Comparison of ENCODE assay signal across 32 mouse cellular contexts in the genomic region with DNA sequence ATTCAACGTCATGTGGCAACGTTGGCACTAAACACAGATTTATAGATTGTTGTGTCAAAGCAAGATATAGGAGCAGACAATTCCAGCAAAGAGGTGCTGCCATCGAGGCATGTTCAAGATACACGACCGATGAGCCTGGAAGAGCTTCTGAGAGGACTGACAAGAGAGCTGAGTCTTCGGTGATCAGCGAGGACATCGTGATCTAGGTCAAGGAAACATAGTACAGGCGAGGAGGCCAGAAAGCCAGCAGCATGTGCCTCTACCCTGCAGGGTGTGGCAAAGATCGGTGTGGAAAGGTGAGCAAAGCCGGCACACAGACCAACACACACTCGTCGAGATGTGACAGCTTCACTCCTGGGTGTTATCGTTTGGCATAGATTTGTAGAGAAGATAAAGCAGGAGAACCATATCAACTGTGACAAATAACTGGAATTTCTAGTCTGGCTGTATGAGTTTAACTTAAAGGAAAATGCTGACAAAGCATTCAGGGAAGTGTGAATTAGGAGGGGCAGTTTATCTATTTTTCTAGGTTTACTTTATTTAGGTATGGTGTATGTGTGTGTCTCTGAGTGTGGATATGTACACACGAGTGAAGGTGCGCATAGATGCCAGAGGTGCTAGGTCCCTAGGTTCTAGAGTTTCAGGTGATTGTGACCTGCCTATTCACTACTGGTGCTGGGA. TPM values are rescaled to one million over a fixed set of nuclear protein-coding genes. Genes with fewer than 3 reads are reported as not detected.
A peak's percentile ranks its signal among the peaks of the same experiment; 100 is the strongest.
DNase-seq lines count a peak whose midpoint lies in the region; ATAC-seq and TF ChIP-seq lines count a peak whose summit lies in the region.
"Had no signal": no experiment of that assay in that cellular context is flagged by ENCODE, and none has a peak within 500 bp of the region (broad histone marks: within the 10 kb centered on the region; RNA-seq: fewer than 3 reads in every experiment).

No protein-coding gene starts in this region.

- no peak for DNase-seq in ES-E14 (ENCODE audit: low read depth, low spot score)
- peak; percentile 51 for DNase-seq in adrenal gland, adult 8-10 months
- DNase-seq in thymus, postnatal 36 days, result no peak
- DNase-seq in ovary, postnatal 10 days (ENCODE audit: low spot score), result no peak
- DNase-seq: cerebellum, adult 2 months; cerebellum, postnatal 14 days; gastrocnemius, postnatal 14 days; heart, adult 18-20 months; heart, postnatal 4 days; kidney, adult 18-20 months; kidney, postnatal 25 days; left cerebral cortex, postnatal 4 days; lung, embryonic 14.5 days; lung, postnatal 14 days; midbrain, embryonic 14.5 days; retina, postnatal 1 day; right cerebral cortex, postnatal 14 days had no signal

- 0 out of 2 replicates have a peak, but pooled peaks have one; percentile 27 for ATAC-seq in intestine, embryonic 16.5 days
- no peak for ATAC-seq in intestine, embryonic 15.5 days
- ATAC-seq in erythroid progenitor cell, adult 5-6 weeks (replicated peaks; ENCODE audit: low FRiP score, poor library complexity, severe bottlenecking), result 0 out of 2 replicates have a peak, but pooled peaks have one; percentile 30
- ATAC-seq: CD4-positive, CD25-positive, alpha-beta regulatory T cell, adult 4 months; forebrain, embryonic 13.5 days; Patski had no signal

- H3K27me3 ChIP-seq in intestine, embryonic 16.5 days (replicated peaks; ENCODE audit: control insufficient read depth, insufficient read depth, low read length), result no peaks in the 10 kb centered on the region
- no peaks in the 10 kb centered on the region for H3K27me3 ChIP-seq in intestine, embryonic 15.5 days (replicated peaks)
- H3K27me3 ChIP-seq: embryonic facial prominence, embryonic 15.5 days; forebrain, embryonic 13.5 days; heart, embryonic 12.5 days; kidney, embryonic 15.5 days; Patski had no signal

- H3K4me1 ChIP-seq in intestine, embryonic 16.5 days (ENCODE audit: control insufficient read depth, insufficient read depth, low read length), result peaks cover 11% of the 10 kb centered on the region
- peaks cover 12% of the 10 kb centered on the region for H3K4me1 ChIP-seq in intestine, embryonic 15.5 days (replicated peaks)
- peaks cover 4 to 12% of the 10 kb centered on the region in 2 experiments; a peak in 2 of 4 replicates for H3K4me1 ChIP-seq in ES-E14 (ENCODE audit: control insufficient read depth in 2 of 2, insufficient read depth in 2 of 2, low read length in 2 of 2, poor library complexity in 1 of 2)

- no peaks in the 10 kb centered on the region for H3K36me3 ChIP-seq in intestine, embryonic 16.5 days (ENCODE audit: control insufficient read depth, insufficient read depth, low read length)
- no peaks in the 10 kb centered on the region for H3K36me3 ChIP-seq in intestine, embryonic 15.5 days
- H3K36me3 ChIP-seq in ES-E14 (ENCODE audit: control insufficient read depth, insufficient read depth, low read length, poor library complexity, severe bottlenecking), result peaks cover 2% of the 10 kb centered on the region; the same call in 1 of the 2 replicates
- H3K36me3 ChIP-seq: embryonic facial prominence, embryonic 10.5 days; embryonic facial prominence, embryonic 15.5 days; heart, embryonic 12.5 days; kidney, embryonic 15.5 days; liver, embryonic 15.5 days had no signal

- H3K27ac ChIP-seq in intestine, embryonic 16.5 days (ENCODE audit: low read length), result no peak overlapping the region
- H3K27ac ChIP-seq in intestine, embryonic 15.5 days, result no peak overlapping the region
- no peak overlapping the region for H3K27ac ChIP-seq in ES-E14 (ENCODE audit: insufficient read depth, low read depth, low read length, poor library complexity, severe bottlenecking)
- H3K27ac ChIP-seq: embryonic facial prominence, embryonic 10.5 days; embryonic facial prominence, embryonic 15.5 days; forebrain, embryonic 13.5 days; hindbrain, embryonic 14.5 days; kidney, embryonic 15.5 days; liver, embryonic 15.5 days had no signal

- H3K9me3 ChIP-seq in intestine, embryonic 16.5 days (ENCODE audit: control insufficient read depth, low read length), result no peaks in the 10 kb centered on the region
- no peaks in the 10 kb centered on the region for H3K9me3 ChIP-seq in intestine, embryonic 15.5 days
- H3K9me3 ChIP-seq in ES-E14 (ENCODE audit: control insufficient read depth, insufficient read depth, low read depth, low read length), result no peaks in the 10 kb centered on the region
- H3K9me3 ChIP-seq: embryonic facial prominence, embryonic 15.5 days; kidney, embryonic 15.5 days; liver, embryonic 15.5 days had no signal

- H3K4me2 ChIP-seq in intestine, embryonic 16.5 days (ENCODE audit: low read depth, low read length), result no peak overlapping the region
- H3K4me2 ChIP-seq in intestine, embryonic 15.5 days (replicated peaks), result no peak overlapping the region
- H3K4me2 ChIP-seq: embryonic facial prominence, embryonic 15.5 days; forebrain, embryonic 13.5 days; heart, embryonic 12.5 days; hindbrain, embryonic 14.5 days; kidney, embryonic 15.5 days; liver, embryonic 15.5 days; lung, embryonic 14.5 days had no signal

- H3K4me3 ChIP-seq in intestine, embryonic 16.5 days (ENCODE audit: low read length), result no peak overlapping the region
- no peak overlapping the region for H3K4me3 ChIP-seq in intestine, embryonic 15.5 days (replicated peaks)
- no peak overlapping the region for H3K4me3 ChIP-seq in ES-E14 (ENCODE audit: insufficient read depth in 1 of 2, low read depth in 1 of 2, low read length in 2 of 2, poor library complexity in 1 of 2, severe bottlenecking in 1 of 2)
- H3K4me3 ChIP-seq: embryonic facial prominence, embryonic 10.5 days; embryonic facial prominence, embryonic 15.5 days; forebrain, embryonic 13.5 days; heart, embryonic 12.5 days; kidney, embryonic 15.5 days; liver, embryonic 15.5 days had no signal

- H3K9ac ChIP-seq in intestine, embryonic 16.5 days (ENCODE audit: low read depth, low read length), result no peak overlapping the region
- no peak overlapping the region for H3K9ac ChIP-seq in intestine, embryonic 15.5 days
- H3K9ac ChIP-seq in ES-E14 (ENCODE audit: insufficient read depth, low read depth, low read length, poor library complexity, severe bottlenecking), result peak overlapping the region; percentile 40; the same call in 1 of the 2 replicates
- H3K9ac ChIP-seq: embryonic facial prominence, embryonic 15.5 days; forebrain, embryonic 13.5 days; heart, embryonic 12.5 days; hindbrain, embryonic 14.5 days; kidney, embryonic 15.5 days; liver, embryonic 15.5 days; lung, embryonic 14.5 days had no signal

- WGBS in intestine, embryonic 16.5 days, result 77% methylated on average over 16 of the region's 16 CpGs
- WGBS in intestine, embryonic 15.5 days, result 77% methylated on average over 16 of the region's 16 CpGs

- in situ Hi-C loops in ES-E14 (cut with MboI; ENCODE audit: low sequenced_read_pairs in 2 of 2, unreplicated experiment in 2 of 2), result no loop called here

TF ChIP-seq in ES-E14, 5 proteins besides CTCF, POLR2A, EP300 and RAD21:
- peak; percentile 82 for TF ChIP-seq MAFK (IDR thresholded peaks at IDR 0.05; ENCODE audit: insufficient read depth, low read depth, low read length)
- TF ChIP-seq ZC3H11A (IDR thresholded peaks at IDR 0.05; ENCODE audit: borderline replicate concordance, low read depth, low read length), result no peak

RNA-seq across cellular contexts. Expression of a gene that starts 19.3 kb away (rescaled TPM):
- 4,065 and 4,271 TPM in 2 replicates for polyA plus RNA-seq in intestine, embryonic 16.5 days (2015; fragmentation: Nextera tagmentation; extraction: Ambion mirVana)
- 4,456 and 4,538 TPM in 2 replicates for polyA plus RNA-seq in intestine, embryonic 15.5 days (2015; fragmentation: Nextera tagmentation; extraction: Ambion mirVana)
- total RNA-seq in ES-E14 (2012; rRNA removed), result 10,022 and 10,869 TPM in 2 replicates
- 1,000 to 10,000 TPM; 5,975 to 6,274 (median 6,040) TPM for total RNA-seq in adrenal gland, adult 8-10 months (2022)
- 4,196 and 4,552 TPM in 2 replicates for total RNA-seq in erythroid progenitor cell, adult 5-6 weeks (2015; ENCODE audit: low replicate concordance)
- 1,708 and 2,374 TPM in 2 replicates for total RNA-seq in erythroid progenitor cell, adult 5-6 weeks (2017; ENCODE audit: low replicate concordance)

RNA-seq across cellular contexts. Expression of a gene that starts 59.7 kb away (rescaled TPM):
- 0.24 and 0.48 TPM in 2 replicates for polyA plus RNA-seq in intestine, embryonic 16.5 days (2015; fragmentation: Nextera tagmentation; extraction: Ambion mirVana)
- polyA plus RNA-seq in intestine, embryonic 15.5 days (2015; fragmentation: Nextera tagmentation; extraction: Ambion mirVana), result 0.32 and 0.64 TPM in 2 replicates
- 0.45 and 1.6 TPM in 2 replicates for total RNA-seq in ES-E14 (2012; rRNA removed)
- under 1 TPM in 1 of 4 experiments, not detected in 3; 0.32 TPM for total RNA-seq in adrenal gland, adult 8-10 months (2022)
- not detected in 2 replicates for total RNA-seq in erythroid progenitor cell, adult 5-6 weeks (2015; ENCODE audit: low replicate concordance)
- total RNA-seq in erythroid progenitor cell, adult 5-6 weeks (2017; ENCODE audit: low replicate concordance), result 2.7 TPM in 1 of 2 replicates, not detected in the other
- total RNA-seq: gastrocnemius, postnatal 14 days; heart, adult 18-20 months; heart, postnatal 4 days; megakaryocyte progenitor cell, adult 5-6 weeks; monocyte, adult 5-6 weeks had no signal
- polyA plus RNA-seq: Patski; small intestine, adult 2 months had no signal
